Mouse (Mus musculus): ENCODE data around the gene Cdkn2d. TPM values are rescaled to one million over a fixed set of nuclear protein-coding genes. Genes with fewer than 3 reads are reported as not detected.
"Not testable (repeated sequence)": the region's sequence is repeated elsewhere in the genome, so short reads cannot be mapped to it uniquely, and the experiment has no call there.

The Cdkn2d gene
- polyA plus RNA-seq, 1 experiment from 2014 or later: 81.3 TPM

- Histone ChIP-seq H3K36me3 (peaks cover 100% of the 10 kb centered on the region), H3K9me3 (no peaks in the 10 kb centered on the region), H3K4me2 (replicated peaks) (no peak overlapping the region), H3K27ac (no peak overlapping the region), H3K4me1 (replicated peaks) (no peaks in the 10 kb centered on the region), H3K9ac (replicated peaks) (no peak overlapping the region), H3K27me3 (no peaks in the 10 kb centered on the region), H3K4me3 (replicated peaks) (no peak overlapping the region)
- 85% methylated on average over 8 of the region's 8 CpGs for WGBS
- ATAC-seq: no peak
Measured at GRCm38 (mm10) chr9:21273094-21273493, 18.1 kb downstream of the Cdkn2d start.

DNA sequence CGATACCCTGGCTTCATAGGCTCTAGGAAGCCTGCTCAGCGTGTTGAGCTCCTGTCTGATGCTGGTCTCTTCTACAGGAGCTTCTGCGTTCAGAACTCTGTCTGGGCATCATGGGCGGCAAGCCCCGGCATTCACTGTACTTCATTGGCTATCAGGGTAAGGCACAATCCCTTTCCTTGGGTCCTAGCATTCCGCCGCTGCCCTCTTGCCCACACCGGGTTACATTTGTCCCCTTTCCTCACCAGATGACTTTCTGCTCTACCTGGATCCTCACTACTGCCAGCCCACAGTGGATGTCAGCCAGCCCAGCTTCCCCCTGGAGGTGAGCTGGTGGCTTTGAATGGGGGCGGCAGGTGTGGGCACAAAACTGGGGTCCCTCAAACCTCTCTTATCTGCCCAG is 18.8 kb downstream of the Cdkn2d start:
- no peak overlapping the region for H3K4me3 ChIP-seq (replicated peaks)
- WGBS: 96% methylated on average over 9 of the region's 9 CpGs
- H3K27me3 ChIP-seq: no peaks in the 10 kb centered on the region
- no peak for ATAC-seq
- no peak overlapping the region for H3K9ac ChIP-seq (replicated peaks)
- no peak overlapping the region for H3K4me2 ChIP-seq (replicated peaks)
- H3K9me3 ChIP-seq: no peaks in the 10 kb centered on the region
- H3K4me1 ChIP-seq (replicated peaks): no peaks in the 10 kb centered on the region
- H3K27ac ChIP-seq: no peak overlapping the region
- H3K36me3 ChIP-seq: peaks cover 97% of the 10 kb centered on the region

DNA sequence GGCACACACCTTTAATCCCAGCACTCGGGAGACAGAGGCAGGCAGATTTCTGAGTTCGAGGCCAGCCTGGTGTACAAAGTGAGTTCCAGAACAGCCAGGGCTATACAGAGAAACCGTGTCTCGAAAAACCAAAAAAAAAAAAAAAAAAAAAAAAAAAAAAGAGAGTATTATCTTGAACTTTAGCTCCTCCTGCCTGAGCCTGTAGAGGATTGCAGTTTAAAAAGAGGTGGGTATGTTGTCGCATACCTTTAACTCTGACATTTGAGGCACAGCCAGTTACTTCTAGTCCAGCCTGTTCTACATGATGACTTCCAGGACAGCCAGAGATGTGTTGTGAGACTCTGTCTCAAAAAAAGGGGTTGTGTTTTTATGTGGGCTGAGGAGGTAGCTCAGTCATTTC is 21.6 kb downstream of the Cdkn2d start:
- 89% methylated on average over 5 of the region's 5 CpGs for WGBS
- not testable (repeated sequence) for H3K9ac ChIP-seq (replicated peaks); H3K27me3 ChIP-seq; H3K4me2 ChIP-seq (replicated peaks); H3K9me3 ChIP-seq; H3K27ac ChIP-seq; ATAC-seq; H3K4me3 ChIP-seq (replicated peaks)
- H3K36me3 ChIP-seq: peaks cover 76% of the 10 kb centered on the region
- H3K4me1 ChIP-seq (replicated peaks): peaks cover 21% of the 10 kb centered on the region

DNA sequence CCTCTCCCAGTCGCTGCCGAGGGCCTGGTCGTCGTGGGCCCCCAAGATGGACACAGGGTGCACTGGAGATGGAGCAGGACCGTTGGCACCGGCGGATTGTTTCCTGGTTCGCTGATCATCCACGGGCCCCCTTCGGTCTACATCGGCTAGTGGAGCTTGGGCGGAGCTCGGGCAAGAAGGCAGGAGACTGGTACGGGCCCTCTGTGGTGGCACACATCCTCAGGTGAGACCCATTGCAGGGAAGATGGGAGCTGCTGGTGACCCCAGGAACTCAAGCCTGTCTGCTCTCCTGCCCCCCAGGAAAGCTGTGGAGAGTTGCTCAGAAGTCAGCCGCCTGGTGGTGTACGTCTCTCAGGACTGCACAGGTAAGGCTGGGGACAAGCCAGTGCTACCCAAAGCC is 22.9 kb downstream of the Cdkn2d start:
- Histone ChIP-seq H3K4me2 (replicated peaks) (no peak overlapping the region), H3K36me3 (peaks cover 63% of the 10 kb centered on the region), H3K4me1 (replicated peaks) (peaks cover 25% of the 10 kb centered on the region), H3K27ac (no peak overlapping the region), H3K4me3 (replicated peaks) (no peak overlapping the region), H3K9me3 (no peaks in the 10 kb centered on the region), H3K9ac (replicated peaks) (no peak overlapping the region), H3K27me3 (no peaks in the 10 kb centered on the region)
- 93% methylated on average over 16 of the region's 16 CpGs for WGBS
- no peak for ATAC-seq

- no peak overlapping the region; the same call in 1 of the 2 replicates for H3K9ac ChIP-seq (replicated peaks)
- no peak for ATAC-seq
Measured at GRCm38 (mm10) chr9:21266889-21267288, 24.3 kb downstream of the Cdkn2d start.

DNA sequence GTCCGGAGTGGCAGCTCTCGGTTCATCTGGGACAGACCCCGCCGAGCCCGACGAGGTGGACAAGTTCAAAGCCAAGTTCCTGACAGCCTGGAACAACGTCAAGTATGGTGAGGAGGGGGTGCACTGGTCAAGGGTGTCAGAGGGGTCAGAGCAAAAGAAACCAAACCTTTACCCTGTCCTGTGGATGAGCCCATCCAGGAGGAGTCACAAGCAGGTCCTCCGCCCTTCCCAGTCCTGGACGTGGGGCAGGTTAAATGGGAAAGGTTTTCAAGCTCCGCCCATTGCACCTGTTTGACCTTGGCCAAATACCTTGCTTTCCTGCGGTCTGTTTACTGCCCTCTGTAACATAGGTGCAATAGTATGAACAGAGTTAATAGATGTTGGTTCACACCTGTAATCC is 25.6 kb downstream of the Cdkn2d start:
- peaks cover 25% of the 10 kb centered on the region for H3K4me1 ChIP-seq (replicated peaks)
- peak overlapping the region; percentile 93 for H3K4me2 ChIP-seq (replicated peaks)
- H3K27ac ChIP-seq: 0 out of 2 replicates have a peak overlapping the region, but pooled peaks have one; percentile 67
- H3K9ac ChIP-seq (replicated peaks): peak overlapping the region; percentile 82
- no peaks in the 10 kb centered on the region for H3K27me3 ChIP-seq
- 7% methylated on average over 11 of the region's 11 CpGs for WGBS
- H3K36me3 ChIP-seq: peaks cover 36% of the 10 kb centered on the region
- H3K9me3 ChIP-seq: no peaks in the 10 kb centered on the region
- H3K4me3 ChIP-seq (replicated peaks): peak overlapping the region; percentile 72
- no peak; the same call in none of the 2 replicates for ATAC-seq

More at GRCm38 (mm10) chr9:21266889-21267288, 24.3 kb downstream of the Cdkn2d start:
- Histone ChIP-seq H3K9me3 (no peaks in the 10 kb centered on the region), H3K4me2 (replicated peaks) (peak overlapping the region; percentile 93), H3K4me1 (replicated peaks) (peaks cover 25% of the 10 kb centered on the region), H3K4me3 (replicated peaks) (0 out of 2 replicates have a peak overlapping the region, but pooled peaks have one; percentile 0), H3K27ac (no peak overlapping the region), H3K27me3 (no peaks in the 10 kb centered on the region), H3K36me3 (peaks cover 49% of the 10 kb centered on the region)
- WGBS: 89% methylated on average over 5 of the region's 5 CpGs

DNA sequence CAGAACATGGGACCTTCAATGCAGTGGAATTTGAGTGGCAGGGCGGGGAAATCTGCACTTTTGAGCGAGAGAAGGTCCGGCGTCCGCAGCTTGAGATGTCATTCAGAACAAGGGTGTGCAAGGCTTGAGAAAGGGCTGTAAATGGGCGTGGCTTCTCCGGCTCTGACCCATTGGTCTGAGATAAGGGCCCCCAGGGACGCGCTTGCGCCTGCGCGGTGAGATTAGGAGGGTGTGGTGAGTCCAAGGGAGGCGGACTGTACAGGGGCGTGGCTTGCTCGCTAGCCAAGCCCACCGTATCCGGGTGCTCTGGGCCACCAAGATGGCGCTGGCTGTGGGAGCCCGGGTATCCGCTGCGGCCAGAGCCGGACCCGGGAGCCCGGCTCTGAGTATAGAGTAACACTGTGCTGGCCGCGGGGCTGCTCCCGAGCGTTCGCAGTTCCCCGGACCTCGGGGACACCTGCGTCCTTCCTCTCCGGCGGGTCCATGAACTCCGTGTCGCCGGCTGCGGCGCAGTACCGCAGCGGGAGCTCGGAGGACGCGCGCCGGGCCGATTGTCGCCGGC is 26.1 kb downstream of the Cdkn2d start, which contains the start of gene Atg4d:
TSS of gene Atg4d (plus strand) at position 294 of the 562 bp plus-strand sequence.
- peak within 1 kb of the TSS; percentile 80 for H3K27ac ChIP-seq
- H3K4me2 ChIP-seq (replicated peaks): peak within 1 kb of the TSS; percentile 93
- peak; percentile 98 for ATAC-seq
- H3K4me1 ChIP-seq (replicated peaks): peaks cover 25% of the 10 kb centered on the region
- whole genome bisulfite sequencing: under 1% methylated on average over 49 of the region's 49 CpGs
- H3K27me3 ChIP-seq: peaks cover under 1% of the 10 kb centered on the region; the same call in 1 of the 2 replicates
- H3K36me3 ChIP-seq: peaks cover 31% of the 10 kb centered on the region
- peak within 1 kb of the TSS; percentile 72 for H3K4me3 ChIP-seq (replicated peaks)
- peak within 1 kb of the TSS; percentile 82 for H3K9ac ChIP-seq (replicated peaks)
- no peaks in the 10 kb centered on the region for H3K9me3 ChIP-seq

DNA sequence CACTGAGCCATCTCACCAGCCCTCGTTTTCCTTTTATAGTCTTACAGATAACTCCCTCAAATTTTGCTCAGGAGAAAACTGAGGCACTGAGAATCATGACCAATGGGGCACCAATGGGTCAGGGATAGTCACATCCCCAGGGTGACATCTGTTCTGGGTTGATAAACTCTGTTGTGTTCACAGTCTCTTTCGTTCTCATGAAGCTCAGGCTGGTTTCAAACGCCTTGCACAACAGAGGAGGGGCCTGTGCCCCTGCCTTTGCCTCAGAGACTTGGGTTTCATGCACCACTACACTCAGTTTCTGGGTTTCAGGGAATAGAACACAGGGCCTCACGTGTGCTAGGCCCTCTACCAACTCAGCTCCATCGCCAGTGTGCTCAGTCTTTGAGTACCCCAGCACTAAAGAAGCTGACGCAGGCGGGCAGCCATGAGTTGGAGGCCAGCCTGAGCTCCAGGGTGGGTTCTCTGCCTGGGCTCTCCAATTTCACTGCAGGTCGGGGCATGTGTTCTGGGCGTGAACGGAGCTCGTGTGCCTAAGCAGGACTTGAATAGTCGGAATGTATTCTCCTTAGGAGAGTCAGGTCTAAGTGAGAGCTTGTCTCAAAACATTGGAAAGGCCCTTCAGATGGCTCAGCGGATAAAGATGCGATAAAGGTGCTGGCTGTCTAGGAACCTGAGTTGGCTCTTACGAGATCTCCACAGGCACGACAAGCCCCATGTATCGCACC is 26.8 kb downstream of the Cdkn2d start:
- peak overlapping the region; percentile 72 for H3K4me3 ChIP-seq (replicated peaks)
- peak overlapping the region; percentile 80 for H3K27ac ChIP-seq
- peaks cover 24% of the 10 kb centered on the region for H3K36me3 ChIP-seq
- ATAC-seq: no peak
- peaks cover 7% of the 10 kb centered on the region; the same call in 1 of the 2 replicates for H3K27me3 ChIP-seq
- 15% methylated on average over 17 of the region's 17 CpGs for WGBS
- H3K4me1 ChIP-seq (replicated peaks): peaks cover 25% of the 10 kb centered on the region
- peak overlapping the region; percentile 93 for H3K4me2 ChIP-seq (replicated peaks)
- peak overlapping the region; percentile 82 for H3K9ac ChIP-seq (replicated peaks)
- no peaks in the 10 kb centered on the region for H3K9me3 ChIP-seq

DNA sequence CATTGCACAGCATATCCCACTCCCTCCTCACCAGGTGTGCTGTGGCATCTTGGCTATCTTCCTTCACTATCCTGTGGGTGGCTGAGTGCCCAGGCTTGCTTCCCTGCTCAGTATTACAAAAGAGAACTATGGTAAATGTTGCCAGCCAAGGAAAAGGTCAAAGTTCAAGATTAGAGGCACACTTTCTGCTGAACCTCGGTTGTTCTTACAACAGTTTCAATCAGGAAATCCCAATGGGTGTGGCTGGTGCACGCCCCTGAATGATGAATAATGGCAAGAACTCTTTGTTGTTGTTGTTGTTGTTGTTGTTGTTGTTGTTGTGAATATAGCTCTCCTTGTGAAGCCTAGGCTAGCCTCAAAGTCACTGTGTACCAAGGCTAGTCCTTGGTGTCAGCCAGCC is 29.4 kb downstream of the Cdkn2d start:
- no peak overlapping the region for H3K4me2 ChIP-seq (replicated peaks)
- WGBS: 66% methylated on average over 2 of the region's 2 CpGs
- no peak overlapping the region for H3K27ac ChIP-seq
- H3K27me3 ChIP-seq: peaks cover 10% of the 10 kb centered on the region; the same call in 1 of the 2 replicates
- H3K4me3 ChIP-seq (replicated peaks): no peak overlapping the region
- H3K36me3 ChIP-seq: peaks cover 1% of the 10 kb centered on the region; the same call in 1 of the 2 replicates
- no peak overlapping the region for H3K9ac ChIP-seq (replicated peaks)
- H3K4me1 ChIP-seq (replicated peaks): peaks cover 20% of the 10 kb centered on the region
- H3K9me3 ChIP-seq: no peaks in the 10 kb centered on the region
- no peak for ATAC-seq

DNA sequence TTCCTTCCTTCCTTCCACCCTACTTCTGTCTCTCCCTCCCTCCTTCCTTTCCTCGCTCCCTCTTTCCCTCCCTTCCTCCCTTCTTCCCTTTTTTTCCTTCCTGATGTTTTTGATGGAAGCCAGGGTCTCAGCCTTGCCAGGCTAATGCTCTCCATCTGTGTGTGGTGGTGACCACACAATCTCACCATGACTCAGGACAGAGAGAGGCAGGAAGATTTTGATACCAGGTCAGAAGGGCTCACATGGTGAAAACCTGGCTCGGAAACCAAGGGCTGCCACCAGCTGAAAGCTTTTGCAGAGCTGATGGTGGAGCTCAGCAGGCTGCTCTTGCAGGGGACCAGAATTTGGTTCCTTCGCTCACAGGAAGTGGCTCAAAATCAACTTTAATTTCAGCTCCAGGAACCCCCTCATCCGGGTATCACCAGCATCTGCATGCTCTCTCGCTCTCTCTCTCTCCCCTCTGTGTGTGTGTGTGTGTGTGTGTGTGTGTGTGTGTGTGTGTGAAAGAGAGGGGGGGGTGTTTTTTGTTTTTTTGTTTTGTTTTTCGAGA is 30.6 kb downstream of the Cdkn2d start:
- no peak for ATAC-seq
- 85% methylated on average over 6 of the region's 6 CpGs for WGBS

GRCm38 (mm10) chr9:21256349-21256748 is 34.9 kb downstream of the Cdkn2d start:
- H3K4me3 ChIP-seq (replicated peaks); H3K9me3 ChIP-seq: not testable (repeated sequence)
- WGBS: 86% methylated on average over 4 of the region's 4 CpGs

More for the DNA sequence above, 30.6 kb downstream of the Cdkn2d start:
- H3K4me2 ChIP-seq (replicated peaks): no peak overlapping the region
- no peak overlapping the region for H3K27ac ChIP-seq
- no peak overlapping the region for H3K9ac ChIP-seq (replicated peaks)
- peaks cover 7% of the 10 kb centered on the region for H3K4me1 ChIP-seq (replicated peaks)
- H3K27me3 ChIP-seq: peaks cover 10% of the 10 kb centered on the region; the same call in 1 of the 2 replicates
- H3K9me3 ChIP-seq: no peaks in the 10 kb centered on the region
- no peak overlapping the region for H3K4me3 ChIP-seq (replicated peaks)
- H3K36me3 ChIP-seq: no peaks in the 10 kb centered on the region

DNA sequence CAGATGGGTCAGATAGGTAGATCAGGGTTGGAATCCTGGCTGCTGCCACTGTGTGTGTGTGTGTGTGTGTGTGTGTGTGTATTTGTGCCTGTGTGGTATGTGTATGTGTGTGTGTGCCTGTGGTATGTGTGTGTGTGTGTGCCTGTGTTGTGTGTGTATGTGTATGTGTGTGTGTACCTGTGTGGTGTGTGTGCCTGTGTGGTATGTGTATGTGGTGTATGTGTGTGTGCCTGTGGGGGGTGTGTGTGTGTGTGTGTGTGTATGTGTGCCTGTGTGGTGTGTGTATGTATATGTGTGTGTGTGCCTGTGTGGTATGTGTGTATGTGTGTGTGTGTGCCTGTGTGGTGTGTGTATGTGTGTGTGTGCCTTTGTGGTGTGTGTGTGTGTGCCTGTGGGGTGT is 36.5 kb downstream of the Cdkn2d start:
- no peak overlapping the region for H3K9ac ChIP-seq (replicated peaks)
- H3K4me2 ChIP-seq (replicated peaks): no peak overlapping the region
- no peak for ATAC-seq
- H3K27ac ChIP-seq: no peak overlapping the region
- no peaks in the 10 kb centered on the region for H3K9me3 ChIP-seq
- H3K36me3 ChIP-seq: no peaks in the 10 kb centered on the region
- no peak overlapping the region for H3K4me3 ChIP-seq (replicated peaks)
- H3K27me3 ChIP-seq: peaks cover 34% of the 10 kb centered on the region
- H3K4me1 ChIP-seq (replicated peaks): no peaks in the 10 kb centered on the region

More at GRCm38 (mm10) chr9:21256349-21256748, 34.9 kb downstream of the Cdkn2d start:
- not testable (repeated sequence) for H3K9ac ChIP-seq (replicated peaks); H3K4me1 ChIP-seq (replicated peaks); H3K4me2 ChIP-seq (replicated peaks); ATAC-seq; H3K36me3 ChIP-seq; H3K27ac ChIP-seq
- peaks cover 23% of the 10 kb centered on the region for H3K27me3 ChIP-seq

All from midbrain, embryonic 13.5 days (tissue).